8 mouse cellular contexts compared by ENCODE assay signal in genomic region chr12:80116206-80117112, GRCm38 (mm10). TPM values are rescaled to one million over a fixed set of nuclear protein-coding genes. Genes with fewer than 3 reads are reported as not detected.
DNase-seq lines count a peak whose midpoint lies in the region; ATAC-seq and TF ChIP-seq lines count a peak whose summit lies in the region.

No protein-coding gene starts in this region.

- WGBS in heart, embryonic 16.5 days = 46% methylated on average over 18 of the region's 18 CpGs
- WGBS in macrophage (ENCODE audit: missing documents) = 70% methylated on average over 18 of the region's 18 CpGs

- no peaks in the 10 kb centered on the region for H3K9me3 ChIP-seq in heart, embryonic 16.5 days (replicated peaks; ENCODE audit: control insufficient read depth, low read length)

- H3K27ac ChIP-seq in layer of hippocampus, adult 2 months = peak overlapping the region; percentile 99
- H3K27ac ChIP-seq in heart, embryonic 16.5 days (ENCODE audit: low read length) = peak overlapping the region; percentile 100
- H3K27ac ChIP-seq in macrophage = no peak overlapping the region

- H3K79me2 ChIP-seq in macrophage (ENCODE audit: inconsistent target) = peaks cover 14% of the 10 kb centered on the region

- peaks cover 10% of the 10 kb centered on the region; the same call in 1 of the 2 replicates for H3K36me3 ChIP-seq in heart, embryonic 16.5 days (ENCODE audit: control insufficient read depth, insufficient read depth)
- peaks cover 18% of the 10 kb centered on the region; the same call in 1 of the 2 replicates for H3K36me3 ChIP-seq in macrophage (ENCODE audit: inconsistent target)

- H3K4me2 ChIP-seq in heart, embryonic 16.5 days (ENCODE audit: low read depth, low read length) = peak overlapping the region; percentile 85

- H3K27me3 ChIP-seq in heart, embryonic 16.5 days (ENCODE audit: control insufficient read depth, insufficient read depth, low read length) = no peaks in the 10 kb centered on the region

- no peak for TF ChIP-seq CTCF in layer of hippocampus, adult 2 months (conservative IDR thresholded peaks at IDR 0.05)

- peak overlapping the region; percentile 97 for H3K4me3 ChIP-seq in layer of hippocampus, adult 2 months
- peak overlapping the region; percentile 70 for H3K4me3 ChIP-seq in heart, embryonic 16.5 days (ENCODE audit: low read length)
- peak overlapping the region; percentile 66; the same call in 1 of the 2 replicates for H3K4me3 ChIP-seq in macrophage (ENCODE audit: inconsistent target)

- ATAC-seq in heart, embryonic 16.5 days (replicated peaks; ENCODE audit: extremely low read depth, insufficient read depth, low FRiP score) = no peak

- H3K4me1 ChIP-seq in heart, embryonic 16.5 days (ENCODE audit: control insufficient read depth, insufficient read depth, low read length) = peaks cover 11% of the 10 kb centered on the region

- DNase-seq in layer of hippocampus, adult 2 months (ENCODE audit: low spot score in 2 of 2) = no peak
- no peak for DNase-seq in layer of hippocampus, postnatal 14 days (ENCODE audit: low spot score in 2 of 2)
- DNase-seq in adipocyte (ENCODE audit: low spot score) = peak; percentile 56
- no peak for DNase-seq in MN1 (ENCODE audit: low spot score)
- DNase-seq in layer of hippocampus, adult 11-12 months (ENCODE audit: low spot score) = no peak
- no peak for DNase-seq in Muller cell, postnatal 12 days (ENCODE audit: inconsistent ontology term)

- H3K9ac ChIP-seq in heart, embryonic 16.5 days (ENCODE audit: low read length) = peak overlapping the region; percentile 84

RNA-seq across cellular contexts. Expression of gene Zfp36l1, which starts 3.6 kb away (rescaled TPM):
- total RNA-seq in layer of hippocampus, adult 2 months (2021) = 10 to 100 TPM; 35.2 to 39.4 TPM
- 10 to 100 TPM; 48.3 to 50.3 TPM for total RNA-seq in layer of hippocampus, postnatal 14 days (2021)
- 85.5 and 90.1 TPM in 2 replicates for polyA plus RNA-seq in heart, embryonic 16.5 days (2015; fragmentation: Nextera tagmentation; extraction: Ambion mirVana)
- total RNA-seq in macrophage (2018; cell fraction: chromatin; rRNA removed) = 100 to 1,000 TPM in 6 of 26 experiments, 10 to 100 TPM in 19, 1 to 10 TPM in 1; 6.7 to 210 (median 76.2) TPM
- total RNA-seq in macrophage (2018; cell fraction: cytosol; rRNA removed) = 100 to 1,000 TPM in 24 of 26 experiments, 10 to 100 TPM in 2; 33.3 to 619 (median 245) TPM
- total RNA-seq in macrophage (2018; cell fraction: nucleus; rRNA removed) = 100 to 1,000 TPM in 23 of 26 experiments, 10 to 100 TPM in 3; 53.7 to 541 (median 230) TPM
- 99.2 to 134 TPM (median 127 TPM) in 3 replicates for polyA plus RNA-seq in macrophage (2018)
